Mouse (Mus musculus): Measurements from ENCODE around the gene Brd3os. TPM values are rescaled to one million over a fixed set of nuclear protein-coding genes. Genes with fewer than 3 reads are reported as not detected.

The Brd3os gene
- 16.4 and 18.4 TPM in 2 replicates for polyA plus RNA-seq (2016; fragmentation: Nextera tagmentation; extraction: Ambion mirVana)

DNA sequence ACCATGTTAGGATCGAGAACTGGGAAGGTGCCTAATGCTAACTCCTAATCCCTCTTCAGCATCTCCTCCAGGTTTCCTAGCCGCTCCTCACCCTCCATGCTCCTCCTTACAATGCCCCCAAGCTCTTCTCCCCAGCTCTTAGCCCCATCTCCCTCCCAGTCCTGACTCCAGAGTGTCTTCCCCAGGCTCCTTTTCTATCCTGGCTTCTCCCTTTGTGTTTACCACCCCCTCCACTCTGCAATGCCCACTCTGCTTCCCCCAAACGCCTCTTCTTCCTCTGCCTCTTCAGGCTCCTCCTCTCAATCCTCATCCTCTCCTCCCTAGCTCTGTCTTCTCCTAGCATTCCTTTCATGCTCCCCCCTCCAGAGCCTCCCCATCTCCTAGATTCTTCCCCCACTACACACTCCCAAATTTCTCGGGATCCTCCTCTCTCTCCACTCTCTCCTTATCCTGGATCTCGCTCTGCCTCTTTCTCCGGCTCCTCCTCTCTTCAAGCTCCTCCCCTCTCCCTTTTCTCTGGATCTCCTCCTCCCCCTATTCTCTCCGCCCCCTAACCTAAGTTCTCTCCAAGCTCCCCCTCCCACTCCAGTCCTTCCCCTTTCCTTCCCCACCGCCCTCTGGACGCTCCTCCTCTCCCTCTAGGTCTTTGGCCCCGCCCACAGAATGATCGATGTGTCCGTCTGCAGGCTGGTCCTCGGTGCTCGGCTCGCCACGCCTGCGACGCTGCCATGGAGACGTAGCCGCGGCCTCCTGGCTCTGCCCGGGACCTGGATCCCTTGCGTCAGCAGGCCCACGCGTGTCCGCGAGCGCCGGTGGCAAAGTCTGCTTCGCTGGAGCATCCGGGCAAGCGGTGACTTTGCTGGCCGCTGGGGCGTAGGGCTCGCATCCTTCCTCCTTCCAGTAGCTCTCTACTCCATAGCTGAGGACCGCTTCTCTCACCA is at the start of gene Brd3os:
Brd3os (plus strand) TSS at position 558 of the 941 bp plus-strand sequence.
- peaks cover 26% of the 10 kb centered on the region for H3K36me3 ChIP-seq (replicated peaks)
- H3K4me3 ChIP-seq (replicated peaks): peak within 1 kb of the TSS; percentile 67
- peak; percentile 93 for ATAC-seq (ENCODE audit: low FRiP score)
- H3K9me3 ChIP-seq: no peaks in the 10 kb centered on the region
- H3K27me3 ChIP-seq: no peaks in the 10 kb centered on the region
- H3K9ac ChIP-seq: peak within 1 kb of the TSS; percentile 81
- peaks cover 18% of the 10 kb centered on the region for H3K4me1 ChIP-seq
- 1% methylated on average over 36 of the region's 36 CpGs for WGBS
- H3K27ac ChIP-seq: peak within 1 kb of the TSS; percentile 81
- peak within 1 kb of the TSS; percentile 88 for H3K4me2 ChIP-seq

DNA sequence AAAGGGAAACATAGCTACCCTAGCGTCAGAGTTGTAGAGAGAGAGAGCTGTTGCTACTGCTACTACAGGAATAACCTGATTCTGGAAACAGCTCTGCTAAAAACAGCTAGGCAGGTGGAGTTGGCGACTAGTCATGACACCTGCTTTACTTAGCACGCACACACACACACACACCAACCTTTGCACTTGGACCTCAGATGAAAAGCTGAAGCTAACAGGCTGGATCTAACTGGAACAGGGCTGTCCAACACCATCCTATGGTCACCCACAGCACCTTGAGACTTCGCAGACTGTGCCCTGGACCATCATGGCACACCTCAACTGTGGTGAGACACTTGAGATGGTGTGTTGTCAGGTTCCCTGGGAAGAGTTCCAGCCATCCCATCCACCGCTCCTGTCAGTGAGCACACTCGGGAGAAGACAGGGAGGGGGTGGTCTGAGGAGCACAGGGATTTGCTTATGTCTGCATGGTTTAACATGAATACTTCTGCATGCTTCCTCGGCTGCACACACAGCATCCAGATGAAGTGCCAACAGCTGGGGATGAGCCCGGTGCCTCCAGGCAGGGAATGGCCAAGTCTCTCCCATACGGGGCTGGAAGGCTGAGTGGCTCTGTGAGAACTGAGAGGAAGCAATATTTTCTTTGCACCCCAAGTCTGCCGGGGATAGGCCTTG is 47.8 kb upstream of the Brd3os start:
- peaks cover 78% of the 10 kb centered on the region for H3K4me1 ChIP-seq
- no peak overlapping the region for H3K4me2 ChIP-seq
- peak; percentile 34; the same call in 1 of the 2 replicates for ATAC-seq (ENCODE audit: low FRiP score)
- 53% methylated on average over 10 of the region's 10 CpGs for WGBS
- H3K27ac ChIP-seq: no peak overlapping the region
- peaks cover 5% of the 10 kb centered on the region; the same call in 1 of the 2 replicates for H3K9me3 ChIP-seq
- no peak overlapping the region for H3K4me3 ChIP-seq (replicated peaks)
- H3K36me3 ChIP-seq (replicated peaks): peaks cover 7% of the 10 kb centered on the region
- no peaks in the 10 kb centered on the region for H3K27me3 ChIP-seq
- 0 out of 2 replicates have a peak overlapping the region, but pooled peaks have one; percentile 12 for H3K9ac ChIP-seq

- Histone ChIP-seq H3K36me3 (replicated peaks) (peaks cover 15% of the 10 kb centered on the region), H3K4me2 (no peak overlapping the region), H3K9ac (no peak overlapping the region), H3K27me3 (no peaks in the 10 kb centered on the region), H3K4me3 (replicated peaks) (no peak overlapping the region), H3K4me1 (peaks cover 55% of the 10 kb centered on the region), H3K9me3 (peaks cover 10% of the 10 kb centered on the region; the same call in 1 of the 2 replicates), H3K27ac (0 out of 2 replicates have a peak overlapping the region, but pooled peaks have one; percentile 36)
- 60% methylated on average over 17 of the region's 17 CpGs for WGBS
- ATAC-seq (ENCODE audit: low FRiP score): peak; percentile 7; the same call in 1 of the 2 replicates
These were observed 45.3 kb upstream of the Brd3os start for GRCm38 (mm10) chr2:27396656-27397440.

- Histone ChIP-seq H3K4me2 (no peak overlapping the region), H3K9ac (no peak overlapping the region), H3K36me3 (replicated peaks) (peaks cover 15% of the 10 kb centered on the region), H3K4me3 (replicated peaks) (no peak overlapping the region), H3K27me3 (no peaks in the 10 kb centered on the region), H3K9me3 (peaks cover 10% of the 10 kb centered on the region; the same call in 1 of the 2 replicates), H3K4me1 (peaks cover 32% of the 10 kb centered on the region), H3K27ac (no peak overlapping the region)
- 91% methylated on average over 2 of the region's 2 CpGs for WGBS
- no peak for ATAC-seq (ENCODE audit: low FRiP score)
These were observed 42.0 kb upstream of the Brd3os start for GRCm38 (mm10) chr2:27400083-27400482.

- no peak overlapping the region for H3K4me2 ChIP-seq
- WGBS: 91% methylated on average over 2 of the region's 2 CpGs
- H3K9ac ChIP-seq: no peak overlapping the region
- H3K36me3 ChIP-seq (replicated peaks): peaks cover 15% of the 10 kb centered on the region
- no peaks in the 10 kb centered on the region for H3K27me3 ChIP-seq
- no peak overlapping the region for H3K27ac ChIP-seq
- H3K9me3 ChIP-seq: peaks cover 10% of the 10 kb centered on the region; the same call in 1 of the 2 replicates
- no peak overlapping the region for H3K4me3 ChIP-seq (replicated peaks)
- H3K4me1 ChIP-seq: peaks cover 25% of the 10 kb centered on the region
- ATAC-seq (ENCODE audit: low FRiP score): no peak
These were observed 40.6 kb upstream of the Brd3os start for GRCm38 (mm10) chr2:27401544-27401943.

DNA sequence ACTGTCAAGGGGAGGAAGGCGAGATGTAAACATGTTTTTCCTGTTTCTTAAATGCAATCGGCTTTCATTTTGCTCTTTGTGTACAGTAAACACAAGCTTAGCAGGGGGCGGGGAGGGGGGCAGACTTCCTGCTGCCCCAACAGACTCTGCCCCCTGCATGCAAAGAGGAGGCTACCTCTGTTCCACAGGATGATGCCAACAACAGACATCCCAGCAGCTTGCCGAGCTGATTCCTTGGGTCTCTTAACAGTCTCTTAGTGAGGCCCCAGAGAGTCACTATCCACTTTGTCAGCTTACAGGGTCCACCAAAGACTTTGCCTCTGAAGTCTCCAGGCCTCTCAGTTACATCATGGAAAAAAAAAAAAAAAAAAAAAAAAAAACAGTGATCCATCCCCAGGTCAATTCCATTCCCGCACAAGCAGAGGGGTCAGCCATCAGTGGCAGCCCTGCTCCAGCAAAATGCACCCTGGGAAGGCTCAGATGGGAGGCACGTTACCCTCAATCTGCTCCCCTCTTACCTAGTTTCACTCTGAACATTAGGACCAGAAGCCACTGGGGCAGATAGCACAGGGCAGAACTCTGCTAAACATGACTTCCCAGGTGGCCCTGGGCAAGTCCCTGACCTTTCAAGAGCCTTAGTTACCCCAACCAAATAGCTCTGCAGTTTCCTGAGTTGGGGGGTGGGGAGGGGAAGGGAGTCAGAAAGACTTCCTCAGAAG is 37.6 kb upstream of the Brd3os start:
- Histone ChIP-seq H3K27ac (no peak overlapping the region), H3K9me3 (0 out of 2 replicates have a peak, but pooled peaks cover 4% of the 10 kb centered on the region), H3K4me3 (replicated peaks) (no peak overlapping the region), H3K4me1 (peaks cover 39% of the 10 kb centered on the region), H3K4me2 (no peak overlapping the region), H3K9ac (no peak overlapping the region), H3K27me3 (no peaks in the 10 kb centered on the region), H3K36me3 (replicated peaks) (0 out of 2 replicates have a peak, but pooled peaks cover 5% of the 10 kb centered on the region)
- 65% methylated on average over 6 of the region's 6 CpGs for WGBS
- ATAC-seq (ENCODE audit: low FRiP score): no peak

GRCm38 (mm10) chr2:27405094-27405884 is 36.8 kb upstream of the Brd3os start:
- no peaks in the 10 kb centered on the region for H3K27me3 ChIP-seq
- no peak overlapping the region for H3K27ac ChIP-seq
- no peak for ATAC-seq (ENCODE audit: low FRiP score)
- no peaks in the 10 kb centered on the region for H3K9me3 ChIP-seq
- H3K4me2 ChIP-seq: no peak overlapping the region
- WGBS: 63% methylated on average over 5 of the region's 5 CpGs
- peaks cover 40% of the 10 kb centered on the region for H3K4me1 ChIP-seq
- H3K36me3 ChIP-seq (replicated peaks): no peaks in the 10 kb centered on the region
- H3K4me3 ChIP-seq (replicated peaks): no peak overlapping the region
- H3K9ac ChIP-seq: no peak overlapping the region

- WGBS: 88% methylated on average over 5 of the region's 5 CpGs
- peaks cover 53% of the 10 kb centered on the region for H3K4me1 ChIP-seq
- no peak for ATAC-seq (ENCODE audit: low FRiP score)
- H3K4me2 ChIP-seq: no peak overlapping the region
- no peak overlapping the region for H3K9ac ChIP-seq
- no peaks in the 10 kb centered on the region for H3K36me3 ChIP-seq (replicated peaks)
- H3K4me3 ChIP-seq (replicated peaks): no peak overlapping the region
- no peaks in the 10 kb centered on the region for H3K9me3 ChIP-seq
- no peak overlapping the region for H3K27ac ChIP-seq
- H3K27me3 ChIP-seq: no peaks in the 10 kb centered on the region
These were observed 35.2 kb upstream of the Brd3os start for GRCm38 (mm10) chr2:27406928-27407327.

DNA sequence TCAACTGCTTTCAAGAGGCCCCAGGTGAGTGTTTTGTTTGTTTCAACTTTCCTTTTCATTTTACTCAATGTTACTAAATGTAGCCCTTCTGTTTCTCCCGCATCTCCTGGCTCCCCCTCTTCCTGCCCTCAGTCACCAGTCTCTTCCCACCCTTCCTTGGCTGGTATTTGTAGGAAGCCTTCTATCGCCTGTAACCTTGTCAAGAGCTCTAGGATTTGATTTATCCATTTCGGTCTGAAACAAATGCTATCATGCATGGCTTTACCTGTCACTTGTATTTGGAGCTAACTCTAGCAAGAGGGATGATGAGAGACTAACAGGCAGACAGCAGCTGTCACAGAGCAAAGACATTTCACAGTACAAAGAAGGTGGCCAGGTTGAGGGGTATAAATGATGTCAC is 33.9 kb upstream of the Brd3os start:
- Histone ChIP-seq H3K4me2 (no peak overlapping the region), H3K4me3 (replicated peaks) (no peak overlapping the region), H3K9me3 (no peaks in the 10 kb centered on the region), H3K27ac (no peak overlapping the region), H3K36me3 (replicated peaks) (no peaks in the 10 kb centered on the region), H3K27me3 (no peaks in the 10 kb centered on the region), H3K4me1 (peaks cover 66% of the 10 kb centered on the region), H3K9ac (no peak overlapping the region)
- 87% methylated on average over 3 of the region's 3 CpGs for WGBS
- ATAC-seq (ENCODE audit: low FRiP score): no peak

DNA sequence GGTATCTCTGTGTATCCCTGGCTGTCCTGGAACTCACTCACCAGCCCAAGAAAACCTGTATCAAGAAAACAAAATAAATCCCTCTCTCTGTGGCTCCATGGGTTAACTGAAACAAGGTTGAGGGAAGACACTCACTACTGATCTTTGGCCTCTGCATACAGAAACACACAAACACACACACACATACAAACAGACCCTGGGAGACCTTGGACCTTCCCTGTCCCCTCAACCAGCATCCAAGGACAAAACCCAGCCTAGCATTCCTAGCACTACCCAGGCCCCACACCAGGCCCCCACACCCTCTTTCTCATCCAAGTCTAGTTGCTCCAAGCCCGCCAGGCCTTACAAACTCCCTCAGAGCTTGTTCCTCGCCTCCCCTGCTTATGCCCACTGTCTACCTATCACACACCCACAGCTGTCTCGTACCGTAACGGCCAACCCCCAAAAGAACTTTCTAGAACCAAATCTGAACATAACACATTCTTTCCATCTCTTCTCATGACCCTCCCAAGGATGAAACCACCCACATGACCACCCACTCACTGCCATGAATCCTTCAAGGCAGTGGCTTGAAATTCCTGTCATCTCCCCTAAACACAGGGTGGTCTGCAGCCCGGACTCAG is 31.5 kb upstream of the Brd3os start:
- Histone ChIP-seq H3K9ac (no peak overlapping the region), H3K27ac (no peak overlapping the region), H3K9me3 (no peaks in the 10 kb centered on the region), H3K36me3 (replicated peaks) (no peaks in the 10 kb centered on the region), H3K27me3 (no peaks in the 10 kb centered on the region), H3K4me1 (peaks cover 79% of the 10 kb centered on the region), H3K4me2 (no peak overlapping the region), H3K4me3 (replicated peaks) (no peak overlapping the region)
- 96% methylated on average over 6 of the region's 6 CpGs for WGBS
- no peak for ATAC-seq (ENCODE audit: low FRiP score)
